Mouse (Mus musculus): Measurements from ENCODE around the gene Maff. TPM values are rescaled to one million over a fixed set of nuclear protein-coding genes. Genes with fewer than 3 reads are reported as not detected.
A peak's percentile ranks its signal among the peaks of the same experiment; 100 is the strongest.

Maff gene
- total and polyA plus RNA-seq, 3 experiments: 8.4 to 11.7 (median 10.1) TPM

DNA sequence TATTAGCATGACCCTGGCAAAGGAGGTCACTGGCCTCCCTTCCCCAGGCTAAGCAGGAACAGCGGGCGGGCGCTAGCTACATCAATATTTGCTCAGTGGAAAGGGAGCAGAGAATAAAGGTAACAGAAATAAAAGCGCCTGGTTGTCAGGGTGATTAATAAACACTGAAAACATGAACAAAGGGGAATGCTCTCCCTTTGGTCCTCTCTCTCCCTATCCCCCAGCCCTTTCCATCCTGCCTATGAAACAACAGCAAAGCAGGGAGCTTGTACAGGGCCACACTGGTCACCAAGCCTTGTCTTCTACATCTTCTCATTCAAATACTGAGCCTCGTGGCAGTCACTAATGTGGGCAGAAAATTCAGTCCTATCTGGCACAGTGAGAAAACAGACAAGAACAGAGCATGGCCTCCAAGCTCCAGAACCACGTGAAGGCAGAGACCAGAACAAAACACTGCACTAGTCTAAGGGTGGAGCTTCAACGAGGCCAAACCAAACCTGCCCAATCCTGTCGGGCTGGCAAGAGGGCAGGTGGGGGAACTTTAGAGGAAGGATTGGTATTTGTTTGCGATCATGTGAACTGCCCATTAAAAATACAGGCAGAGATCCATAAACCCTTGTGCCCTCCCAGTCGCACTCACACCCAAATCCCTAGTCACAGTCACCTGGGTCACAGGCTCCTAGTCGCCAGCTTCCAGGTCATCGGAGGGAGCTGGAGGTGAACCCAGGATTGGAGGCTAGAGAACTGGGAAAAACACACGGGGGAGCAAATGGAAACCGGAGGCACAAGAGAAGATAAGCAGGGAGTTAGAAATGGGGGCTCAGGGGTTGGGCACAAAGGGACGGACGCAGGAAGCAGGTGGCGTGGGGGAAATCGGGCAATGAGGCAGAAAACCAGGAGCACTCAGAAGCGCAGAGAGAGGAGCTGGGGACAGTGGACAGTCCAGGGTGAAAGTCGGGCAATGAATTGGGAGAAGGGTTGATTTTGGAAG lies 19.2 kb upstream of the Maff start:
- no peak for DNase-seq (ENCODE audit: low spot score)
- Histone ChIP-seq H3K27me3 (ENCODE audit: insufficient read depth, low read length) (no peaks in the 10 kb centered on the region), H3K4me1 (ENCODE audit: insufficient read depth, low read depth, low read length) (peaks cover 66% of the 10 kb centered on the region), H3K4me3 (ENCODE audit: low read depth, low read length) (peak overlapping the region; percentile 75), H3K9me3 (replicated peaks) (no peaks in the 10 kb centered on the region), H3K36me3 (replicated peaks) (peaks cover 33% of the 10 kb centered on the region)
- no peak for TF ChIP-seq TAL1 (conservative IDR thresholded peaks at IDR 0.05; ENCODE audit: low read depth, low read length)
- no peak for TF ChIP-seq GATA1 (IDR thresholded peaks at IDR 0.05; ENCODE audit: borderline replicate concordance, low read length)
- TF ChIP-seq CTCF (IDR thresholded peaks at IDR 0.05; ENCODE audit: low read depth, low read length): no peak
- no peak for TF ChIP-seq GATA2 (IDR thresholded peaks at IDR 0.05; ENCODE audit: borderline replicate concordance, low read depth, low read length)
- TF ChIP-seq POLR2AphosphoS5 (IDR thresholded peaks at IDR 0.05; ENCODE audit: insufficient replicate concordance, low read depth, low read length): no peak
- ATAC-seq (ENCODE audit: extremely low read depth, insufficient number of reproducible peaks, low FRiP score, poor library complexity, severe bottlenecking): peak; percentile 11; the same call in 1 of the 2 replicates

- DNase-seq (ENCODE audit: low spot score) (peak; percentile 82), ATAC-seq (ENCODE audit: extremely low read depth, insufficient number of reproducible peaks, low FRiP score, poor library complexity, severe bottlenecking) (peak; percentile 91)
- H3K27me3 ChIP-seq (ENCODE audit: insufficient read depth, low read length): no peaks in the 10 kb centered on the region
- peak within 1 kb of the TSS; percentile 75 for H3K4me3 ChIP-seq (ENCODE audit: low read depth, low read length)
- TF ChIP-seq CTCF (IDR thresholded peaks at IDR 0.05; ENCODE audit: low read depth, low read length) (no peak), GATA2 (IDR thresholded peaks at IDR 0.05; ENCODE audit: borderline replicate concordance, low read depth, low read length) (no peak), POLR2AphosphoS5 (IDR thresholded peaks at IDR 0.05; ENCODE audit: insufficient replicate concordance, low read depth, low read length) (no peak), GATA1 (IDR thresholded peaks at IDR 0.05; ENCODE audit: borderline replicate concordance, low read length) (no peak), TAL1 (conservative IDR thresholded peaks at IDR 0.05; ENCODE audit: low read depth, low read length) (no peak)
- H3K9me3 ChIP-seq (replicated peaks): no peaks in the 10 kb centered on the region
- peaks cover 63% of the 10 kb centered on the region for H3K4me1 ChIP-seq (ENCODE audit: insufficient read depth, low read depth, low read length)
- peaks cover 29% of the 10 kb centered on the region for H3K36me3 ChIP-seq (replicated peaks)
These were observed 18.1 kb upstream of the Maff start, which contains the start of gene Pla2g6 for GRCm38 (mm10) chr15:79328058-79328938. Gene Pla2g6 (minus strand): TSS chr15:79328390.

DNA sequence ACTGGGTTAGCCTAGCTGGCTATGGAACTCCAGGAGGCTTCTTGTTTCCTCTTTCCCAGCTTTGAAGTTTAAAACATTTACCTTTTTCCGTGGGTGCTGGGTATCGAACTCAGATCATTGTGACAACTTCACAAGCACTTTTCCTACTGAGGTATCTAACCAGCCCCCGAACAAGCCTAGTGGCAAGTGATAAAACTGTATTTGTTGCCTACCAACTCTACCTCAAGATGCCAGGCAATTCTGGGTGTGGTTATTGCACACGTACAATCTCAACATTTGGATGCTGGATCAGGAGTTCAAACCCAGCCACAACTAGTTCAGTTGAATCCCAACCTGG lies 17.5 kb upstream of the Maff start:
- TF ChIP-seq GATA2 (IDR thresholded peaks at IDR 0.05; ENCODE audit: borderline replicate concordance, low read depth, low read length) (no peak), CTCF (IDR thresholded peaks at IDR 0.05; ENCODE audit: low read depth, low read length) (no peak), TAL1 (conservative IDR thresholded peaks at IDR 0.05; ENCODE audit: low read depth, low read length) (no peak), POLR2AphosphoS5 (IDR thresholded peaks at IDR 0.05; ENCODE audit: insufficient replicate concordance, low read depth, low read length) (no peak), GATA1 (IDR thresholded peaks at IDR 0.05; ENCODE audit: borderline replicate concordance, low read length) (no peak)
- peak overlapping the region; percentile 75; the same call in 1 of the 2 replicates for H3K4me3 ChIP-seq (ENCODE audit: low read depth, low read length)
- H3K27me3 ChIP-seq (ENCODE audit: insufficient read depth, low read length): no peaks in the 10 kb centered on the region
- no peaks in the 10 kb centered on the region for H3K9me3 ChIP-seq (replicated peaks)
- DNase-seq (ENCODE audit: low spot score): no peak
- no peak for ATAC-seq (ENCODE audit: extremely low read depth, insufficient number of reproducible peaks, low FRiP score, poor library complexity, severe bottlenecking)
- peaks cover 23% of the 10 kb centered on the region for H3K36me3 ChIP-seq (replicated peaks)
- H3K4me1 ChIP-seq (ENCODE audit: insufficient read depth, low read depth, low read length): peaks cover 63% of the 10 kb centered on the region

GRCm38 (mm10) chr15:79329346-79329978 lies 17.0 kb upstream of the Maff start:
- ATAC-seq (ENCODE audit: extremely low read depth, insufficient number of reproducible peaks, low FRiP score, poor library complexity, severe bottlenecking) (no peak), DNase-seq (ENCODE audit: low spot score) (no peak)
- H3K4me1 ChIP-seq (ENCODE audit: insufficient read depth, low read depth, low read length): peaks cover 63% of the 10 kb centered on the region
- H3K27me3 ChIP-seq (ENCODE audit: insufficient read depth, low read length): no peaks in the 10 kb centered on the region
- peaks cover 18% of the 10 kb centered on the region for H3K36me3 ChIP-seq (replicated peaks)
- no peak overlapping the region for H3K4me3 ChIP-seq (ENCODE audit: low read depth, low read length)
- TF ChIP-seq GATA1 (IDR thresholded peaks at IDR 0.05; ENCODE audit: borderline replicate concordance, low read length) (no peak), TAL1 (conservative IDR thresholded peaks at IDR 0.05; ENCODE audit: low read depth, low read length) (no peak), CTCF (IDR thresholded peaks at IDR 0.05; ENCODE audit: low read depth, low read length) (no peak), GATA2 (IDR thresholded peaks at IDR 0.05; ENCODE audit: borderline replicate concordance, low read depth, low read length) (no peak), POLR2AphosphoS5 (IDR thresholded peaks at IDR 0.05; ENCODE audit: insufficient replicate concordance, low read depth, low read length) (no peak)
- no peaks in the 10 kb centered on the region for H3K9me3 ChIP-seq (replicated peaks)

DNA sequence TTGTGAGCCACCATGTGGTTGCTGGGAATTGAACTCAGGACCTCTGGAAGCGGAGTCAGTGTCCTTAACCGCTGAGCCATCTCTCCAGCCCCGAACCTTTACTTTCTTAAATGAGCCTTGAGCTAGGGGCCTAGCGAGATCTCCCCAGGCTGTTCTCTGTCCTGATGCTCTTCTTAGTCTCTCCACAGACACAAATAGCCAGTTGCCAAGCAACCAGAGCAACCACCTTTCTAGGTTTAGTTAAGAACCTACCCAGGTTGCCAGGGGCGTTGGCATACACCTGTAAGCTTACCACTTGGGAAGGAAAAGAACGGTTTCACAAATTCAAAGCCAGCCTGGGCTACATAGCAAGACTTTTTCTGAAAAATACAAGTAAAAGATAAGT lies 16.4 kb upstream of the Maff start:
- ATAC-seq (ENCODE audit: extremely low read depth, insufficient number of reproducible peaks, low FRiP score, poor library complexity, severe bottlenecking) (no peak), DNase-seq (ENCODE audit: low spot score) (no peak)
- H3K27me3 ChIP-seq (ENCODE audit: insufficient read depth, low read length): no peaks in the 10 kb centered on the region; the same call in 1 of the 2 replicates
- no peaks in the 10 kb centered on the region for H3K9me3 ChIP-seq (replicated peaks)
- TF ChIP-seq GATA2 (IDR thresholded peaks at IDR 0.05; ENCODE audit: borderline replicate concordance, low read depth, low read length) (no peak), TAL1 (conservative IDR thresholded peaks at IDR 0.05; ENCODE audit: low read depth, low read length) (no peak), GATA1 (IDR thresholded peaks at IDR 0.05; ENCODE audit: borderline replicate concordance, low read length) (no peak), CTCF (IDR thresholded peaks at IDR 0.05; ENCODE audit: low read depth, low read length) (no peak), POLR2AphosphoS5 (IDR thresholded peaks at IDR 0.05; ENCODE audit: insufficient replicate concordance, low read depth, low read length) (no peak)
- H3K4me1 ChIP-seq (ENCODE audit: insufficient read depth, low read depth, low read length): peaks cover 63% of the 10 kb centered on the region
- peaks cover 13% of the 10 kb centered on the region for H3K36me3 ChIP-seq (replicated peaks)
- no peak overlapping the region for H3K4me3 ChIP-seq (ENCODE audit: low read depth, low read length)
